Mouse (Mus musculus) testis, postnatal 14 days (tissue): Measurements from ENCODE around the gene Phxr2.

Source experiments
- DNase-seq: peaks from one replicate; pipeline ENCODE4 v3.0.0; 2021; ENCODE audit warnings: low spot score

Phxr2 gene

DNA sequence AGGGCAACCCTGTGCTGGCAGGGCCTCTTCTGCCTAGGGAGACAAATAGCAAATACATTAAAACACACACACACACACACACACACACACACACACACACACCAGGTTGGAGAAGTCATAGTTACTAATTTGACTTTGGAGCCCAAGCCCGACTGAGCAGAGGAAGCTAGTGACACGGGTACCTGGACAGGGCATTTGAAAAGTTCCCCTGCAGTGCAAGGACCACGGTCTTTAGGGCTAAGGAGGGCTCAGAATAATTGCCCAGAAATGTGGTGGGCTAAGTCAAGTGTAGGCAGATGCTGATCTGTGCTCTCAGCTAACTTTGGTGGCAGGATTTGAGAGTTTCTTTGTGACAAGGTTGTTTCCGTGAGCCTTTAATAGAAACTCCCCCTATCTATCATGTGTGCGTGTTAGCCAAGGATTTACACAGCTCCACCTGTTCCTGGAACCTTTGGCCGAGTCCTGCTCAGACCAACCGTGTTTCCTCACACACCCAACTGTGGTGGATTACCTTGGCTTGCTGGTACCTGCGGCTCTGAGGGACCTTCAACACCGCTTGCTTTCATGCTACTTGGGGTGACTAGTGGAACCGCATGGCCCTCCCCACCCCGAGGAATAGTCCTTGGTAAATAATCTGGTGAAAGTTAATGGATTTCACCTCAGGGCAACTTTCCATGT is 6.6 kb upstream of the Phxr2 start:
- DNase-seq: no peak

- DNase-seq: no peak
Measured at GRCm38 (mm10) chr10:99132189-99132588, 6.1 kb upstream of the Phxr2 start.

DNA sequence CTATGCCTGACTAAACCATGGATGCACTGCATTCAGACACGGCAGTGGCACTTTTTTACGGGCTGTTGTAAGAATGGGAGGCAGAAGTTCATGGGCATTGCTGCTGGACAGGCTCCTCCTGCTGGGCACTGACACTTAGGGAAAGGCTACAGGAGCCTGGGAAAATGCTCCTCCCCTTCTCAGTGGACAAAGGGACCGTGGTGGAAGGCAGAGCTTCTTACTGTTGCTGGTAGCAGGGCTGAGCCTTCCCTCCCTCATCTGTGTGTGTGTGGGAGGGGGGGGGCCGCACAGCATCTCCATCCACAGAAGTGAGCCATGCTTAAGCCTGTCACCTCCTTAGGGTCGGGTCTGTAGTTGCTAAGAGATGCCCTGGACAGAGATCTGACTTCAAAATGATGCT is 5.2 kb upstream of the Phxr2 start:
- no peak for DNase-seq

DNA sequence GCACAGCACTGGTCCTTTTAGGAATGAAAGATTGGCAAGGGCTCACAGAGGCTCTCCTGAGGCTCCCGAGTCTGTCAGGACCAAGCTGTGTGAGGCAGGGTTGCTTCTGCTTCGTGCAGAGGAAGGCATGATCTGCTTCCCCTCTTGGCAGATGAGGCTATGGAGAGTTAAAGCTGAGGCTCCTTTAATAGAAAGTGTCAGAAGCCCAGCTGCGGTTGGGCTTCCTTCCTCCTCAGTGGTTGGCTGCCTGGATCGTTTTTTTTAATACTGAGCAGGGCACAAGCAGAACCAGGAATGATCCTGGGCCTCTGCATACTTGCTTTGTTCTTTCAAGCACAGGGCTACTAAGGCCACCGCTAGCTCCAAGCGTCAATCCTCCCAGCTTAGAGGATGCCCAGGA is 4.5 kb upstream of the Phxr2 start:
- DNase-seq: no peak

DNA sequence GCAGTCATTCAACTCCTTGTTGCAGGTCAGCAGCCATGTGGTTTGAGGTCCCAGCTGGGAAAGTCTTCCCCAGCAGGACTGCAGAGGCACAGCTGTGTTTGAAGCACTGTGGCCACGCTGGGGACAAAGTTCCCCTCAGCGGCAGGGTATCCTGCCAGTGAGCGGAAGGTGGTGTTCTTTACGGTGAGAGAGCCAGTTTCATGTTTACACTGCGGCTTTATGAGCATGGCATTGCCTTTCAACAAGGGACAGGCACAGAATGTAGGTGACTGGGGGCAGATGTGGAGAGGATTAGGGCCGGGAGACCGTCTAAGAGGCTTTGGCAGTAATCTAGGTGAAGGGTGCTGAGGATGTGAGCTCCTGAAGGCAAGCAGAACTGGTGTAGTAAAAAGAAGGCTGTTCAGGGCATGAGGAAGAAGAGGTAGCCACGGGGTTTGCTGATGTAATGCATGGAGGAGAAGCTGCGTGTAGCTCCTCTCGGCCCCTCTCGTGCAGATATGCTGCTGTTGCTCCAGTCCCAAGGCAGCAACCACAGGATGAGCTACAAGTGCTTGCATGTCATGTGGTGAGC is 1.7 kb upstream of the Phxr2 start:
- DNase-seq: no peak

GRCm38 (mm10) chr10:99126954-99127353 is 829 bp upstream of the Phxr2 start:
- DNase-seq: no peak

GRCm38 (mm10) chr10:99119471-99119870 is 6.7 kb downstream of the Phxr2 start:
- no peak for DNase-seq

DNA sequence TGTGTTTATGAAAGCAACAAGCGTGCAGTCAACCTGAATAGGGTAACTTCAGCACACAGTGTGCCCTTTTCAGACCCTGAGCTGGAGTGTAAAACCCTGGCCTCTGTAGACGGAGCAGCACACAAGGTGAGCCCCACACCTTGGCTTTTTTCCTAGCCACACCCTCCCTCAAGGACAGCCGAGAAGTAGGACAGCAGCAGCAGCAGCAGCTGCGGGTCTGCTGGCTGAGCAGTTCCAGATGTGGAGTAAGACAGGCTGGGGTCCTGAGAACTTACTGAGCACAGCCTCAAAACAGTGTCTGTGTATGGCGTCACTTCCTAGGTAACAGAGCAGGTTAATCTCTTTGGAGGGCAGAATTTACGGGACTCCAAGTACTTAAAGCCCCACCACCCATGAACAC is 7.4 kb downstream of the Phxr2 start:
- DNase-seq: no peak

DNA sequence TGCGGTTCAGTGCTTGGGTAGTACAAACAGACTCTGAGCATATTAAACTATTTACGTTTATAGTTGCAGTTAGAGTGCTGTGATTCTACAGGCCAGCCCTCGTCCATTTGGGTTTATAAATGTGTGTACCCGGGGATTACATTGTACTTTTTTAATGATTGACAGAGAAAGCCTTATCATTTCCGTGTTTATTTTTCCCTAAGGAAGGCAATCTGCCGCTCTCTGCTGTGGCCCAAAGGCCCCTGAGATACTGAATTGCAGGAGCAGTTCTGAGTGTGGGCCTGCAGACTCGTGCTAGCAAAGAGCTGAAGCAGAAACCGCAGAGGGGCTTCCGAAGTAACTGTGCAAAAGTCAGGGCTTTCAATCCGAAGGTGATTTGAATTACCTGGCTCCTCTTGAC is 8.2 kb downstream of the Phxr2 start:
- no peak for DNase-seq

- DNase-seq: no peak
Measured at GRCm38 (mm10) chr10:99116650-99117615, 9.2 kb downstream of the Phxr2 start.

DNA sequence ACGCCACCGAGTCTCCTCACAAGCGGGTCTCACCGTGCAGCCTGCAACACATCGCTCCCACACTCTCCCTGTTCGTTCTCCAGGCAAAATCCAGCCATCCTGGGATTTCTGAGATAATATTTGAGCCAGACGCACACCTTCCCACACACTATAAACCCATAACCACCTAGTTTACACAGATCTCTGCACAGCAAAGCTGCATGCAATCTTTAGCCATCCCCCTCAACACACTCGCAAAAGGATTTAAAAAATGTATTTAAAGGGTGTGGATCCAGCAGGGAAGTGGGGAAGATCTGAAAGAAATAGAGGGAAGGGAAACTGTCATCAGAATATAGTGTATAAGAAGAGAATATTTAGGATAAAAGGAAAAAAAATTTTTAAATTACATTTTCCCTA is 9.9 kb downstream of the Phxr2 start:
- DNase-seq: no peak

- DNase-seq: no peak
Measured at GRCm38 (mm10) chr10:99115471-99116236, 10.5 kb downstream of the Phxr2 start.

DNA sequence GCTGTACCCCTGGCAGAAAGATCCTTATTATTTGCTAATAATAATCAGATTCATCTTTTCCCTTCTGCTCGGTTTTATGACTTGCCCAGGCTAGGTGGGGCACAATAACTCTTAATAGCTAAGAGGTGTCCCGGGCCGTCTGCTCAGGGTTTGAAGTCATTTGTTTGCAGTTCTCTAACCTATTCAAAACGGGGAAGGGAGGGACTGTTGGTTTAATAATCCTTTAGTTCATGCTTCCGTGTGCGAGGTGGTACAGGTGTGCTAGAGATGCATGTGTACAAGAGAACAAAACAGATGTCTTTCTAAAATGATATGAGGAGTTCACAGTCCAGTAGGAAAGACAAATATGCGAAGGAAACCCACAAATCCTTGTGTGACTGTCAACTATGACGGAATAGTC is 11.8 kb downstream of the Phxr2 start:
- no peak for DNase-seq

DNA sequence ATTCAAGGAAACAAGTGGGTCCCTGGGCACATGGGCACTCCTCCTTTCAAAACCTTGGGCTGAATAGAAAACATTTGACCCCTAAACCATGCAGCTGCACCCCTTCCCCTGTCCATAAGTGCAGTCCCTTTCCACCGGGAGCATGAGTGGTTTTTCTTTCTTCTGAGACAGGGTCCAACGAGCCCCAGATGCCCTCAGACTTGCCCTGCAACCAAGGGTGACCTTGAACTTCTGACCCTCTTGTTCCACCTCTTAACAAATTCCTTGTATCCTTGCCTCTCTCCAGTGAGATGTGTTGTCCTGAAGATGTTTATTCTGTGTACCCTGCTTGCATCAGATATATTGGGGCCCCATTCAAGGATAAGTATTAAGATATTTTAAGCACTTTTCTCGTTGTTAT is 12.6 kb downstream of the Phxr2 start:
- DNase-seq: no peak

- no peak for DNase-seq
Measured at GRCm38 (mm10) chr10:99108431-99108982, 17.6 kb downstream of the Phxr2 start.

GRCm38 (mm10) chr10:99107964-99108363 is 18.2 kb downstream of the Phxr2 start, which contains the start of gene Galnt4:
Gene Galnt4, plus strand, starts transcription at chr10:99108159.
- DNase-seq: peak; percentile 66

GRCm38 (mm10) chr10:99106703-99107631 is 19.2 kb downstream of the Phxr2 start, which contains the start of gene Poc1b:
Gene Poc1b, plus strand, starts transcription at chr10:99107036.
- peak; percentile 89 for DNase-seq

- no peak for DNase-seq
Measured at GRCm38 (mm10) chr10:99106311-99106702, 19.8 kb downstream of the Phxr2 start.

DNA sequence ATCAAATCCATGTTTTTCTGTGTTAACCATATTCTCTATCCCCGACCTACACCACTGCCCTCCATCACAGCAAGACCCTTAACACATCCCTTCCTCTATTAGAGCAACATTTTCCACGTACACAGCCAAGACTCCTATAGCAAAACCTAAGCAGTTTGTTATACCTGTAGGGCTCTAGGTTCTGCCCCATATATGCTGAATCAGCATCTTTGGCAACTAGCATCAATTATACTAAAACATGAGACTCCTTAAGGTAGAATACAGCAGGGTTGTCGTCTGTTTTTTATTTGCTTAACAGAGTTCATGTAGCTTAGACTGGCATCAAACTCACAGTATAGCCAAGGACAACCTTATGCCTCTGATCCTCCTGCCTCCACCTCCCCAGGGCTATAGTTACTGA is 20.6 kb downstream of the Phxr2 start:
- DNase-seq: no peak

DNA sequence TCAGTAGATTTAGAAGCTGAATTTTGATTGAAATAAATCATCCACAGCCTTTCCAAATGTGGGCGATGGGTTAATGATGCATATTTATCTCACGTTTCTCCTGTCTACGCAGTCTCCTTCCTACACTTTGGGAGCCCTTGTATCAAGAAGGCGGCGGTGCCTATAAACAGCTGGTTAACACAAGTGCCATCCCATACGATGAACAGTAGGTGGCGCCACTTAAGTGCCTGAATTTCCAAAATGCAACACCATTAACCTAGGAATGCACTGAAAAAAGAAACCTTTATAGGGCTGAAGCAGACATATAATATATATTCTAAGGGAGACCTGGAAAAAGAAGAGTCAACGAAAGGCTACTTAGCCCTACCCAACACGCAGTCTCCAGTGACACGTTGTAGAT is 28.8 kb downstream of the Phxr2 start:
- no peak for DNase-seq

DNA sequence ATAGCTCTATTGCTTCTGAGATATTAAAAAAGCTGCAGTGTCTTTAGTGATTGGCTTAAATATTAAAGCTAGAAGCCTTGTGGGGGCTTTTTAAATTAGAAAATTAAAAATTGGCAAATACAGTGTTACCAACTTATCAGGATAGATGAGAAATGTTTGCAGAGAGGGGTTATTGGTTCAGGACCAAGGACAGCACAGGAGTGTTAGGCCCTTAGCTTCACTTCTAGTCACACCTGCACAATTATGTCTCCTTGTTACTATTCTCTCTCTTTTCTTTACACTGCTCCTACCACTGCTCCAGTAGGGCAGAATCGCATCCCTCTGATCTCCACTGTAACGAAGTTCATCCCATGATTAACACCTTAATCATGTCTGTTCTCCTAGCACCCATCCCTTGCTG is 31.0 kb downstream of the Phxr2 start:
- no peak for DNase-seq
